Mouse (Mus musculus) CH12.LX (cell line): Measurements from ENCODE around the gene Adamts3. TPM values are rescaled to one million over a fixed set of nuclear protein-coding genes. Genes with fewer than 3 reads are reported as not detected.

Source experiments
- DNase-seq: peaks from one replicate; pipeline ENCODE4 v3.0.0-alpha.2; 2013; ENCODE audit errors: extremely low read depth
- H3K27ac ChIP-seq: 2 replicates; pipeline ENCODE4 v1.5.1; 2012; ENCODE audit warnings: low read depth, mild to moderate bottlenecking, control low read depth, moderate library complexity; ENCODE audit not compliant: insufficient read depth
- H3K27me3 ChIP-seq: replicated peaks from 2 replicates; pipeline ENCODE3; 2012; ENCODE audit warnings: inconsistent platforms
- H3K36me3 ChIP-seq, 2 experiments: replicated peaks in 1 of 2; 2 replicates each; pipeline versions ENCODE3 to v1.6.1; 2012; ENCODE audit warnings: inconsistent platforms in 1 of 2, low read length in 1 of 2, mild to moderate bottlenecking in 1 of 2, mixed read lengths in 1 of 2, moderate library complexity in 1 of 2; ENCODE audit not compliant: control insufficient read depth in 1 of 2, insufficient read depth in 1 of 2
- H3K4me1 ChIP-seq, 2 experiments: 2 replicates each; pipeline ENCODE4 v1.6.1; 2012; ENCODE audit warnings: inconsistent platforms in 1 of 2, moderate library complexity in 1 of 2; ENCODE audit not compliant: insufficient read depth in 2 of 2, control insufficient read depth in 1 of 2
- H3K4me2 ChIP-seq: 2 replicates; pipeline ENCODE4 v1.6.1; 2012; ENCODE audit warnings: low read depth, mild to moderate bottlenecking, control low read depth; ENCODE audit not compliant: poor library complexity, insufficient read depth, severe bottlenecking
- H3K4me3 ChIP-seq, 3 experiments: fragments of 150-350 bp in 1 of 3; sonication (generic) in 1 of 3; replicated peaks in 1 of 3; 2 replicates each; pipeline versions ENCODE3 to v1.5.1; 2011 to 2012; ENCODE audit warnings: low read depth in 2 of 3, low read length in 2 of 3, mild to moderate bottlenecking in 2 of 3, moderate library complexity in 2 of 3, control low read depth in 1 of 3, improper control_type of control experiment in 1 of 3, inconsistent platforms in 1 of 3, mixed read lengths in 1 of 3; ENCODE audit not compliant: poor library complexity in 1 of 3
- H3K79me2 ChIP-seq: replicated peaks from 2 replicates; pipeline ENCODE4 v1.6.1; 2012; ENCODE audit warnings: mild to moderate bottlenecking, moderate library complexity; ENCODE audit not compliant: control insufficient read depth, poor library complexity, insufficient read depth, severe bottlenecking; ENCODE audit errors: extremely low read depth
- H3K9ac ChIP-seq: 2 replicates; pipeline ENCODE4 v1.6.1; 2012; ENCODE audit warnings: low read depth, mild to moderate bottlenecking, control low read depth, moderate library complexity; ENCODE audit not compliant: insufficient read depth
- H3K9me3 ChIP-seq: replicated peaks from 2 replicates; pipeline ENCODE3; 2012; ENCODE audit warnings: low read length, inconsistent platforms, mixed read lengths
- BHLHE40 ChIP-seq: IDR thresholded peaks from 2 replicates; pipeline ENCODE4 v1.6.1; 2011; ENCODE audit warnings: mild to moderate bottlenecking, low read depth, low read length, improper control_type of control experiment
- CHD1 ChIP-seq: IDR thresholded peaks from 2 replicates; pipeline ENCODE4 v1.6.1; 2012; ENCODE audit warnings: low read depth, low read length, improper control_type of control experiment, inconsistent platforms
- JUND ChIP-seq: conservative IDR thresholded peaks from 2 replicates; pipeline ENCODE4 v1.6.1; 2011; ENCODE audit warnings: low read depth, low read length, improper control_type of control experiment
- MAFK ChIP-seq: IDR thresholded peaks from 2 replicates; pipeline ENCODE4 v1.6.1; 2011; ENCODE audit warnings: low read length, improper control_type of control experiment; ENCODE audit not compliant: insufficient replicate concordance
- MEF2A ChIP-seq: IDR thresholded peaks from 2 replicates; pipeline ENCODE4 v1.6.1; 2014; ENCODE audit warnings: low read depth, mild to moderate bottlenecking, inconsistent platforms, low read length, improper control_type of control experiment, borderline replicate concordance
- MYC ChIP-seq: IDR thresholded peaks from 2 replicates; pipeline ENCODE4 v1.6.1; 2011; ENCODE audit warnings: low read depth, mild to moderate bottlenecking, improper control_type of control experiment, low read length
- NELFE ChIP-seq: IDR thresholded peaks from 2 replicates; pipeline ENCODE4 v1.6.1; 2011; ENCODE audit warnings: low read depth, low read length, improper control_type of control experiment
- PAX5 ChIP-seq: IDR thresholded peaks from 2 replicates; pipeline ENCODE4 v1.6.1; 2012; ENCODE audit warnings: low read length, inconsistent platforms, mixed read lengths
- POLR2A ChIP-seq: IDR thresholded peaks from 2 replicates; pipeline ENCODE4 v1.6.1; 2011; ENCODE audit warnings: low read depth, mild to moderate bottlenecking, improper control_type of control experiment, low read length
- RAD21 ChIP-seq: IDR thresholded peaks from 2 replicates; pipeline ENCODE4 v1.6.1; 2011; ENCODE audit warnings: low read depth, mild to moderate bottlenecking, low read length, improper control_type of control experiment, moderate library complexity
- RCOR1 ChIP-seq: conservative IDR thresholded peaks from 2 replicates; pipeline ENCODE4 v1.6.1; 2012; ENCODE audit warnings: low read depth, mild to moderate bottlenecking, inconsistent platforms, low read length, improper control_type of control experiment
- SIN3A ChIP-seq: IDR thresholded peaks from 2 replicates; pipeline ENCODE4 v1.6.1; 2012; ENCODE audit warnings: low read length, improper control_type of control experiment, inconsistent platforms
- TBP ChIP-seq: conservative IDR thresholded peaks from 2 replicates; pipeline ENCODE4 v1.6.1; 2011; ENCODE audit warnings: low read depth, low read length, improper control_type of control experiment
- USF1 ChIP-seq: IDR thresholded peaks from 2 replicates; pipeline ENCODE4 v1.6.1; 2014; ENCODE audit warnings: low read depth, mild to moderate bottlenecking, inconsistent platforms, low read length, improper control_type of control experiment
- USF2 ChIP-seq: conservative IDR thresholded peaks from 2 replicates; pipeline ENCODE4 v1.6.1; 2011; ENCODE audit warnings: low read depth, low read length, improper control_type of control experiment
- ZC3H11A ChIP-seq: IDR thresholded peaks from 2 replicates; pipeline ENCODE4 v1.6.1; 2012; ENCODE audit warnings: low read depth, mild to moderate bottlenecking, inconsistent platforms, low read length, improper control_type of control experiment
- dilution Hi-C: fragments of 300-500 bp; cut with MboI; formaldehyde crosslinking; loops from 2 replicates; pipeline ENCODE4 v1.14.3; 2020; ENCODE audit warnings: low sequenced_read_pairs; ENCODE audit not compliant: extremely low pct_unique_long_range_greater_than_20kb, extremely low pct_ligation_motif_present
- in situ Hi-C: fragments of 300-500 bp; cut with MboI; formaldehyde crosslinking; loops from 3 replicates; pipeline ENCODE4 v1.14.3; 2019; ENCODE audit warnings: low sequenced_read_pairs, low pct_ligation_motif_present, low pct_unique_long_range_greater_than_20kb, mixed read lengths
- polyA plus RNA-seq: library from polyadenylated mRNA; unstranded; fragments of >175 nt; gene quantifications from 2 replicates; pipeline ENCODE4 v1.2.1, GENCODE M21; 2012; ENCODE audit warnings: low read depth; ENCODE audit not compliant: insufficient read length
- total RNA-seq, 2 experiments: library from RNA; depleted of rRNA; stranded (reverse); fragments of 300-350 nt in 1 of 2; fragments of >200 nt in 1 of 2; gene quantifications; 2 replicates each; pipeline ENCODE4 v1.2.3; 2012 to 2014

The Adamts3 gene
- total and polyA plus RNA-seq, 3 experiments: not detected

- dilution Hi-C loops (no loop called here), in situ Hi-C loops (no loop called here)
These were observed 112.3 kb downstream of the Adamts3 start for GRCm38 (mm10) chr5:89770655-89771355.

DNA sequence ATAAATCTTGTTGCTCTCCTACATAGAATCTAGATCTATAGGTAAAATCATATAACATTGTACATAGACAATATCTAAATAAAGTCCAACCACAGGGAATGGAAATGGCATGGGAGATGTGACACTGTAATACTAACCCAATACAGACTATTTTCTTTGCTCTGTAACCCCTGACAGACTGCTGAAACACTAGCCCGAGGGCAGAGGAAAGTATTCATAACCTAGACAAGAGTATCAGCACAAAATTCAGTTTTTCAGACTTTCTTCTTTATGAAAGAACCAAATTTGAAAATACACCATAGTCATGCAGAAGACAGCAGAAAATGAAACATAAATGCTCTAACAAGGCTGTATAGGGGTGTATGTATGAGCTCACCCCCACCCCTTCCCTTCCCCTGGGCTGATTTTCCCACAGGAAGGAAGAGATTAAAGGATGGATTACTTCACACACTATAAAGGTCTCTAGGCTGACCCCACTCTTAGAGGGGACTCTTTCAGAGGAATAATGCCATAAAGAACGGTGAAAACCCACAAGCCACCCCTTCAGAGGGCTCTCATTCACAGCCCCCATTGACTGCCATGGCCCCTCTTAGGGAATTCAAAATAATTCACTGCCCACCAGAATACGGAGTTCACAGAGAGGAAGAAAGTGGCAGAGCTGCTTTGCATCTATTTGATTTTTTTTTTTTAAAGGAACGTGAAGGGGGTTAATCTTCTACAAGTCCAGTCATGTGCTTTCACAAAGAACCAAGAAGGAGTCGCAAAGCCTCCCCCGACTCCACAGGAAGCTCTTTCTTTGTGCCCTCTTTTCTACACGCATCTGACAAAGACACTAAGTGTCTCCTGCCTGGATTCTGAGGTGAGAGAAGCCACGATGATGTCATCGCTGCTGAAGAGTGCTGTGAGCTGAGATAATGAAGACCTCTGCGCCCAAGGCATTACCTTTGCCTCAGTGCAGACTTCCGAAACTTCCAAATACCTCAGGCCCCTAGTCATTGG is 119.6 kb downstream of the Adamts3 start:
- in situ Hi-C loops: no loop called here
- no peak overlapping the region for H3K27ac ChIP-seq
- dilution Hi-C loops: no loop called here
- peaks cover 0 to 5% of the 10 kb centered on the region in 2 experiments; a peak in 1 of 4 replicates for H3K4me1 ChIP-seq
- no peaks in the 10 kb centered on the region for H3K27me3 ChIP-seq
- no peak for TF ChIP-seq CHD1
- TF ChIP-seq MAFK: no peak
- no peak for TF ChIP-seq NELFE
- no peak for TF ChIP-seq POLR2A
- TF ChIP-seq SIN3A: no peak
- TF ChIP-seq TBP: no peak
- no peak for TF ChIP-seq RAD21
- TF ChIP-seq PAX5: no peak
- TF ChIP-seq ZC3H11A: no peak
- TF ChIP-seq USF2: no peak
- no peak for TF ChIP-seq USF1
- TF ChIP-seq RCOR1: no peak
- H3K4me2 ChIP-seq: no peak overlapping the region
- H3K9ac ChIP-seq: no peak overlapping the region
- H3K36me3 ChIP-seq: no peaks in the 10 kb centered on the region
- H3K4me3 ChIP-seq: no peak overlapping the region
- no peaks in the 10 kb centered on the region for H3K9me3 ChIP-seq
- no peak for DNase-seq
- H3K79me2 ChIP-seq: no peaks in the 10 kb centered on the region

More at GRCm38 (mm10) chr5:89770655-89771355, 112.3 kb downstream of the Adamts3 start:
- Histone ChIP-seq H3K9ac (no peak overlapping the region), H3K36me3 (no peaks in the 10 kb centered on the region), H3K27ac (no peak overlapping the region), H3K4me1 (no peaks in the 10 kb centered on the region), H3K9me3 (no peaks in the 10 kb centered on the region), H3K27me3 (no peaks in the 10 kb centered on the region), H3K79me2 (no peaks in the 10 kb centered on the region), H3K4me3 (no peak overlapping the region), H3K4me2 (no peak overlapping the region)
- no peak for DNase-seq
- TF ChIP-seq BHLHE40: no peak
- no peak for TF ChIP-seq MEF2A
- TF ChIP-seq MYC: no peak
- TF ChIP-seq JUND: no peak
- TF ChIP-seq, all 38 proteins: peak for 0
